Mouse (Mus musculus) heart, embryonic 16.5 days (tissue): ENCODE measurements around the gene Cds2. TPM values are rescaled to one million over a fixed set of nuclear protein-coding genes. Genes with fewer than 3 reads are reported as not detected.
A peak's percentile ranks its signal among the peaks of the same experiment; 100 is the strongest.
"Not testable (repeated sequence)": the region's sequence is repeated elsewhere in the genome, so short reads cannot be mapped to it uniquely, and the experiment has no call there.

Experiments used
- ATAC-seq: fragments of 200-750 bp; cut with Nextera tagmentation; replicated peaks from 2 replicates; pipeline ENCODE4 v1.8.0; 2017; ENCODE audit warnings: moderate number of reproducible peaks; ENCODE audit not compliant: insufficient read depth, low FRiP score; ENCODE audit errors: extremely low read depth
- H3K27ac ChIP-seq: fragments of 300-500 bp; sonication (generic); 2 replicates; pipeline ENCODE4 v1.5.1; 2014; ENCODE audit warnings: mild to moderate bottlenecking, low read length, control low read depth, moderate library complexity
- H3K27me3 ChIP-seq: fragments of 300-500 bp; sonication (generic); 2 replicates; pipeline ENCODE4 v1.6.1; 2014; ENCODE audit warnings: low read length, mixed read lengths; ENCODE audit not compliant: control insufficient read depth, insufficient read depth
- H3K36me3 ChIP-seq: fragments of 300-500 bp; sonication (generic); 2 replicates; pipeline ENCODE4 v1.6.1; 2014; ENCODE audit not compliant: control insufficient read depth, insufficient read depth
- H3K4me1 ChIP-seq: fragments of 300-500 bp; sonication (generic); 2 replicates; pipeline ENCODE4 v1.6.1; 2014; ENCODE audit warnings: low read length, mixed read lengths; ENCODE audit not compliant: control insufficient read depth, insufficient read depth
- H3K4me2 ChIP-seq: fragments of 300-500 bp; sonication (generic); 2 replicates; pipeline ENCODE4 v1.6.1; 2014; ENCODE audit warnings: low read depth, mild to moderate bottlenecking, control low read depth, low read length
- H3K4me3 ChIP-seq: fragments of 300-500 bp; sonication (generic); 2 replicates; pipeline ENCODE4 v1.5.1; 2014; ENCODE audit warnings: mild to moderate bottlenecking, control low read depth, low read length
- H3K9ac ChIP-seq: fragments of 300-500 bp; sonication (generic); 2 replicates; pipeline ENCODE4 v1.6.1; 2014; ENCODE audit warnings: low read length, control low read depth
- H3K9me3 ChIP-seq: fragments of 300-500 bp; sonication (generic); replicated peaks from 2 replicates; pipeline ENCODE4 v1.6.1; 2016; ENCODE audit warnings: low read length; ENCODE audit not compliant: control insufficient read depth
- WGBS: fragments of 180-500 bp; shearing (Covaris S2); extraction: QIAGEN DNeasy Blood & Tissue Kit; methylation state at CpG from one replicate; pipeline ENCODE4 v1.1.7; 2014; 5-methylcytosine and 5-hydroxymethylcytosine counted together
- polyA plus RNA-seq: library from polyadenylated mRNA; unstranded; fragments of >200 nt; fragmentation: Nextera tagmentation; extraction: Ambion mirVana; gene quantifications from 2 replicates; pipeline ENCODE4 v1.2.1, GENCODE M21; 2015

Gene Cds2
- polyA plus RNA-seq, 1 experiment from 2014 or later = 28.2 TPM

DNA sequence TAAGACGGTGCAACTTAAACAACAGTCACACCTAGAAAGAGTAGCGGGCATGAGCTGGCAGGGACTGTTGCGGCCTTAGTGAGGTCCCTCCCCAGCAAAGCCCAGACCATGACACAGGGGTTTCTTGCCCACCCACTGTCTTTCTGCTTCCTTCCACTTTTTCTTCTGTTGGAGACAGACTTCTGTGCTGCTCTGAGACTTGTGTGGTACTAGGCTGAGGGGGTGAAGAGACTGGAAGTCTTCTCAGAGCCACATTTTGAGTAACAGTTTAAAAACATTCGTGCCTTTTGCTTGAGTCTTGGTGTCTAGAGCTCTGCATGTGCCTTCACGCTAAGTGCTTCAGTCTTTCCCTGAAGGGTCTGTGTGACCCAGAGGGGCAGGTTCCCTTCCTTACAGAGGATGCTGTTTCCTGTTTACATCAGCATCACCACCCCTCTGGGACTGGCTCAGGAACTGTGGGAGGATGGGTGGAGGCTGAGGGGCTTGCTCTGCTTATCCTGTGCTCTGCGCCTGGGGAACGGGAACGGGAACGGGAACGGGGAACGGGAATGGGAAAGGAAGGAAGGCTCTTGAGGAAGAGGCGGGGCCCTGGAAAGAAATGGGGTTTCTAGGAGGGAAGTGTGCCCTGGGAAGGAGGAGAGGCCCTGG, 21.7 kb downstream of the Cds2 start:
- H3K4me1 ChIP-seq = peaks cover 46% of the 10 kb centered on the region
- H3K36me3 ChIP-seq = peaks cover 3% of the 10 kb centered on the region; the same call in 1 of the 2 replicates
- 60% methylated on average over 12 of the region's 12 CpGs for WGBS
- peak; percentile 62 for ATAC-seq
- H3K27ac ChIP-seq = peak overlapping the region; percentile 87
- H3K4me3 ChIP-seq = no peak overlapping the region
- H3K27me3 ChIP-seq = no peaks in the 10 kb centered on the region
- H3K9me3 ChIP-seq = no peaks in the 10 kb centered on the region
- peak overlapping the region; percentile 16; the same call in 1 of the 2 replicates for H3K4me2 ChIP-seq
- peak overlapping the region; percentile 17; the same call in 1 of the 2 replicates for H3K9ac ChIP-seq

- not testable (repeated sequence) for H3K36me3 ChIP-seq, H3K4me2 ChIP-seq, H3K9me3 ChIP-seq, ATAC-seq, H3K9ac ChIP-seq, H3K4me3 ChIP-seq, H3K27me3 ChIP-seq
- WGBS = 88% methylated on average over 5 of the region's 5 CpGs
- H3K4me1 ChIP-seq = peaks cover 51% of the 10 kb centered on the region
- H3K27ac ChIP-seq = peak overlapping the region; percentile 87
Measured at GRCm38 (mm10) chr2:132285722-132286121, 22.8 kb downstream of the Cds2 start.

GRCm38 (mm10) chr2:132286376-132287076, 23.6 kb downstream of the Cds2 start:
- Histone ChIP-seq H3K9ac (no peak overlapping the region), H3K4me1 (peaks cover 56% of the 10 kb centered on the region), H3K4me3 (no peak overlapping the region), H3K36me3 (no peaks in the 10 kb centered on the region), H3K27me3 (no peaks in the 10 kb centered on the region), H3K9me3 (no peaks in the 10 kb centered on the region), H3K27ac (peak overlapping the region; percentile 90), H3K4me2 (peak overlapping the region; percentile 40; the same call in 1 of the 2 replicates)
- peak; percentile 49; the same call in 1 of the 2 replicates for ATAC-seq
- 53% methylated on average over 9 of the region's 9 CpGs for WGBS

DNA sequence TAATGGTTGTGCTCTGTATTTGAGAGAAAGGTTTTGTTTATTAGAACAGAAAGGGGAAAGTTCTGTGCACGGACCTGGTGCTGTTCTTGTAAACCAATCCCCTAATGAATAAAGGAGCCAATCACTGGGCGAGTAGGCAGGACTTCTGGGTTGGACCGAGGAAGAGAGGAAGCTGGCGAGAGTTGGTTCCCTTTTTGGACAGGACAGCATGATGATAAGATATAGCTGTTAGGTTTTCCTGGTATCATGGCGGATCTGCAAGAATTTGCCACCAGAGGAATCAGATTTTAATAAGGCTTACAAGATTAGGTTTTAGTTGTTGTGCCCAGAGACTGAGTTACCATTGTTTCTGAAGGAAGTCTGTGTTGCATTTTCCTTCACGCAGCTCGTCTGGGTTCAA, 26.3 kb downstream of the Cds2 start:
- not testable (repeated sequence) for H3K36me3 ChIP-seq, H3K27me3 ChIP-seq, H3K4me3 ChIP-seq, H3K9me3 ChIP-seq, H3K4me2 ChIP-seq, ATAC-seq, H3K9ac ChIP-seq, H3K27ac ChIP-seq
- WGBS = 55% methylated on average over 5 of the region's 7 CpGs
- H3K4me1 ChIP-seq = peaks cover 50% of the 10 kb centered on the region

- 72% methylated on average over 6 of the region's 6 CpGs for WGBS
- no peak overlapping the region for H3K4me3 ChIP-seq
- peaks cover 11% of the 10 kb centered on the region for H3K36me3 ChIP-seq
- H3K27ac ChIP-seq = peak overlapping the region; percentile 54
- peaks cover 44% of the 10 kb centered on the region for H3K4me1 ChIP-seq
- H3K9ac ChIP-seq = peak overlapping the region; percentile 3; the same call in 1 of the 2 replicates
- no peaks in the 10 kb centered on the region for H3K27me3 ChIP-seq
- no peaks in the 10 kb centered on the region for H3K9me3 ChIP-seq
- no peak for ATAC-seq
- no peak overlapping the region for H3K4me2 ChIP-seq
Measured at GRCm38 (mm10) chr2:132290808-132291207, 27.9 kb downstream of the Cds2 start.

DNA sequence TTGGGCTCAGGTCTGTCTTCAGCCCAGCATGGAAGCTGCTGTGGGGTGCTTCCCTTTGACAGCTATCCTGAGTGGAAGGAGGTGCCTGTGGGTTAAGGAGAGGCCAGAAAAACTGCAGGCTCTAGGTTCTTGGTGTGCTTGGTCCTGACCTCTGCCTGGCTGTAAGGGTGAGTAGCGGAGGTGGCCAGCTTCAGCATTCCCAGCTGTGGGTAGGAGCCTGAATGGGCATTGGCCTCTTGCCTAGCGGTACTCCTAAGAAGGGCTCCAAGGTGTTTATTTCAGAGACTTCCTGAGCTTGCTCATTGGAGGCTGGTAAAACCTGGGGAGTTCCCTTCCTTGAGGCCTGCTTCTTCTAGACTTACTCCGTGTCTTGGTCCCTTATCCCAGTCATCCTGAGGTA, 28.3 kb downstream of the Cds2 start:
- no peaks in the 10 kb centered on the region for H3K27me3 ChIP-seq
- no peak overlapping the region for H3K4me3 ChIP-seq
- H3K9ac ChIP-seq = peak overlapping the region; percentile 3; the same call in 1 of the 2 replicates
- H3K4me2 ChIP-seq = peak overlapping the region; percentile 40; the same call in 1 of the 2 replicates
- peak overlapping the region; percentile 54 for H3K27ac ChIP-seq
- ATAC-seq = no peak
- H3K4me1 ChIP-seq = peaks cover 41% of the 10 kb centered on the region
- no peaks in the 10 kb centered on the region for H3K9me3 ChIP-seq
- 65% methylated on average over 3 of the region's 3 CpGs for WGBS
- H3K36me3 ChIP-seq = peaks cover 14% of the 10 kb centered on the region

DNA sequence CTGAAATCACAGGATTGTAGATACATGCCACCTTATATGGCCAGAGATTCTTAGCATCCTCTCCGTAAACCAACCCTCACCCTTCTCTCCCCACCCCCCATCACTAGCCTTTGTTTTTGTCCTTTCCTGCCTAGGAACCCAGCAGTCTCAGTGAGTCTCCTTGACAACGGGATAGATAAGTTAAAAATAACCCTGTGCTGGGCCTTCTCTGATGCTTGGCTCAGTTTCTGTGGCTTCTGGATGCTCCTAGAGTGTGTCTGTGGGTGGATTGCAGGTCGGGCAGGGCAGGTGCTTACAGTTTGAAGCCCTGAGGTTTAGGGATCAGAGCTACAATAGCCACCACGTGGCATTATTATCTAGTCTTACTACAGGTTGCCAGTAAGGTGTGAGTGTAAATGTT, 29.1 kb downstream of the Cds2 start:
- no peak overlapping the region for H3K4me3 ChIP-seq
- peak overlapping the region; percentile 40 for H3K4me2 ChIP-seq
- H3K27me3 ChIP-seq = no peaks in the 10 kb centered on the region
- peak overlapping the region; percentile 54 for H3K27ac ChIP-seq
- H3K9me3 ChIP-seq = no peaks in the 10 kb centered on the region
- H3K4me1 ChIP-seq = peaks cover 36% of the 10 kb centered on the region
- 7% methylated on average over 4 of the region's 4 CpGs for WGBS
- H3K9ac ChIP-seq = no peak overlapping the region
- ATAC-seq = peak; percentile 81
- peaks cover 15% of the 10 kb centered on the region for H3K36me3 ChIP-seq

DNA sequence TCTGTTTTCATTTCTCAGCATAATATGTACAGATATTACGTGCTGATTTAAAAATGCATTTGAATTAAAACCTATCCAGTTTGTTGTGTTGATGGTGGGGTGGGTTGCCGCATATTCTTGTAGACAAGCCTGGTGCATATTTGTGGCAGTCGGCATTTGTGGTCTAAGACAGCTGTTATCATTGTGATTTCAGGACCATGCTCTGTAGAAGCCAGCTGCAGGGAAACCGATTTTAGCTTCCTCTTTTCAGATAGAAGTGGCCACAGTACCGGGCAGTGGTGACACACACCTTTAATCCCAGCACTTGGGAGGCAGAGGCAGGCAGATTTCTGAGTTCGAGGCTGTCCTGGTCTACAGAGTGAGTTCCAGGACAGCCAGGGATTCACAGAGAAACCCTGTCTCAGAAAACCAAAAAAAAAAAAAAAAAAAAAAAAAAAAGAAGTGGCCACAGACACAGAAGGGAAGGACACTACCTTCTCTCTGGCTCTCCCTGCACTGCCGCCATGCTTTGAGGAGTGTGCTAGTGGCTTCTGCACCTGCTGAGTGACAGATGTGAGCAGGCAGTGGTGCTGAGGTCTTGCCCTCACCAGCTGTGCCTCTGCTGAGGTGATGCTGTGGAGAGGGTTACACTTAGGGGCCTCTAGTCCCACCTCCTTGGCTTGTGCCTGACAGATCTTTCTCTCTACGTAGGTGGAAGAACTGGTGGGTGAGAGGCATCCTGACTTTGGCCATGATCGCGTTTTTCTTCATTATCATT, 30.9 kb downstream of the Cds2 start:
- Histone ChIP-seq H3K9ac (no peak overlapping the region), H3K4me3 (no peak overlapping the region), H3K9me3 (no peaks in the 10 kb centered on the region), H3K36me3 (peaks cover 29% of the 10 kb centered on the region), H3K27me3 (no peaks in the 10 kb centered on the region), H3K4me2 (no peak overlapping the region), H3K4me1 (peaks cover 36% of the 10 kb centered on the region), H3K27ac (no peak overlapping the region)
- WGBS = 79% methylated on average over 10 of the region's 10 CpGs
- ATAC-seq = no peak
